Mouse (Mus musculus): ENCODE measurements around the gene Gm45837.

- TF ChIP-seq CTCF (IDR thresholded peaks at IDR 0.05; ENCODE audit: borderline replicate concordance, control insufficient read depth, extremely low read depth, insufficient read depth, low read length, poor library complexity) (no peak), POLR2A (IDR thresholded peaks at IDR 0.05; ENCODE audit: control insufficient read depth, extremely low read depth, insufficient read depth, low read length, poor library complexity) (no peak)
These were observed 43.8 kb downstream of the Gm45837 start for GRCm38 (mm10) chr7:101454479-101454878.
